Mouse (Mus musculus): ENCODE measurements around the gene B4galt3. TPM values are rescaled to one million over a fixed set of nuclear protein-coding genes. Genes with fewer than 3 reads are reported as not detected.

The B4galt3 gene
- total RNA-seq (2022) = 10 to 100 TPM in 2 of 4 experiments, 1 to 10 TPM in 2; 8.7 to 14.1 (median 10.9) TPM

GRCm38 (mm10) chr1:171269848-171270572, at the start of gene B4galt3:
TSS of gene B4galt3 (plus strand) at chr1:171270328.
- peak; percentile 93 for DNase-seq (ENCODE audit: low spot score in 2 of 2)

- DNase-seq (ENCODE audit: low spot score in 2 of 2) = peak; percentile 67 to 73
Observed at GRCm38 (mm10) chr1:171220871-171221270, 49.3 kb upstream of the B4galt3 start.

GRCm38 (mm10) chr1:171221281-171222193, 48.6 kb upstream of the B4galt3 start:
- DNase-seq (ENCODE audit: low spot score in 2 of 2) = no peak

GRCm38 (mm10) chr1:171222238-171223155, 47.6 kb upstream of the B4galt3 start, which contains the start of gene Tomm40l:
TSS of gene Tomm40l (minus strand) at chr1:171222514.
- peak; percentile 93 to 97 for DNase-seq (ENCODE audit: low spot score in 2 of 2)

GRCm38 (mm10) chr1:171223168-171223567, 47.0 kb upstream of the B4galt3 start:
- no peak for DNase-seq (ENCODE audit: low spot score in 2 of 2)

GRCm38 (mm10) chr1:171223796-171224195, 46.3 kb upstream of the B4galt3 start:
- DNase-seq (ENCODE audit: low spot score in 2 of 2) = no peak

- DNase-seq (ENCODE audit: low spot score in 2 of 2) = no peak
Observed at GRCm38 (mm10) chr1:171224857-171225256, 45.3 kb upstream of the B4galt3 start, which contains the start of gene Apoa2. TSS of gene Apoa2 (plus strand) at chr1:171225054.

GRCm38 (mm10) chr1:171226780-171227179, 43.3 kb upstream of the B4galt3 start:
- no peak for DNase-seq (ENCODE audit: low spot score in 2 of 2)

- DNase-seq (ENCODE audit: low spot score in 2 of 2) = no peak
Observed at GRCm38 (mm10) chr1:171227879-171228278, 42.2 kb upstream of the B4galt3 start.

- DNase-seq (ENCODE audit: low spot score in 2 of 2) = no peak
Observed at GRCm38 (mm10) chr1:171229750-171230149, 40.4 kb upstream of the B4galt3 start.

GRCm38 (mm10) chr1:171230215-171230614, 39.9 kb upstream of the B4galt3 start:
- no peak for DNase-seq (ENCODE audit: low spot score in 2 of 2)

GRCm38 (mm10) chr1:171231844-171232243, 38.3 kb upstream of the B4galt3 start:
- no peak for DNase-seq (ENCODE audit: low spot score in 2 of 2)

GRCm38 (mm10) chr1:171232348-171232747, 37.8 kb upstream of the B4galt3 start:
- no peak for DNase-seq (ENCODE audit: low spot score in 2 of 2)

GRCm38 (mm10) chr1:171232800-171233730, 37.1 kb upstream of the B4galt3 start:
- DNase-seq (ENCODE audit: low spot score in 2 of 2) = no peak

- no peak for DNase-seq (ENCODE audit: low spot score in 2 of 2)
Observed at GRCm38 (mm10) chr1:171234126-171234525, 36.0 kb upstream of the B4galt3 start, which contains the start of gene Fcer1g. TSS of gene Fcer1g (minus strand) at chr1:171234365.

GRCm38 (mm10) chr1:171234538-171234937, 35.6 kb upstream of the B4galt3 start:
- no peak for DNase-seq (ENCODE audit: low spot score in 2 of 2)

GRCm38 (mm10) chr1:171235791-171236190, 34.3 kb upstream of the B4galt3 start:
- DNase-seq (ENCODE audit: low spot score in 2 of 2) = no peak

- DNase-seq (ENCODE audit: low spot score in 2 of 2) = no peak
Observed at GRCm38 (mm10) chr1:171237438-171237837, 32.7 kb upstream of the B4galt3 start.

- DNase-seq (ENCODE audit: low spot score in 2 of 2) = peak; percentile 57 to 58
Observed at GRCm38 (mm10) chr1:171238463-171238862, 31.7 kb upstream of the B4galt3 start.

Data from gastrocnemius, adult 8-10 months (tissue).